Mouse (Mus musculus) kidney, postnatal 10 days (tissue): ENCODE results near the gene Mbl1.

Experiments used
- DNase-seq: peaks from one replicate; pipeline ENCODE4 v3.0.0; 2021; ENCODE audit warnings: mixed read lengths

The Mbl1 gene

DNA sequence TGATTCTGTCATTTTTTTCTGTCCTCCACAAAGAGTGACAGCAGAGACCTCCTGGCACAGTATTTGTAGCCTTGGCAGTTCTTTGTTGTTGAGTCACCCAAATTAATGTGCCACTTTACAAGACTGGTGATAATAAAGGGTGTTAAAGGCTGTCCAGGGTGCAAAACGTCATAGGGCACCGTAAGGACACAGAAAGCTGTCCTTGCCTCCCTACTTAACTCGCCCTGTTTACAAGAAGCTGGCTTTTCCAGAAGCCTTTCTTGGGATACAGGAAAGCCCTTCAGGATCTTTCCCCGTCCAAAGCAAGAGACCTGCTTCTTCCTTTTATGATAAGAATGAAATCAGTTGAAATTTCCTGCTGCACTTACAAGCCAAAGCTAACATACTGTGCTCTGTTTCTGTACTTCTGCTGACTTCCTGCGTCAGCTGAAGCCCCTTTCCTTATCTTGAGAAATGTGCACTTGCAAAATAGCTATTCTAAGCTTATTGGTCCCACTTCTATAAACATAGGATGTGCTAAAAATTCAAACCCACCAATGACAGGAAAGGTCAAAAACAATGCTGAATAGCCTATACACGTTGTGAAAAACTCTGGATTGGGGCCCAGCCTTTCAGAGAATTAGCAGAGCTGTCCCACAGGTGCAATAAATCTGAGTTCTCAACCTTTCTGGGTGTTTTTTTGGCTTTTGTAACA, 46.9 kb downstream of the Mbl1 start:
- peak; percentile 9 for DNase-seq
